Mouse (Mus musculus): ENCODE results near the gene Dars2.

Gene Dars2

GRCm38 (mm10) chr1:161070352-161071271 is at the start of gene Dars2, which contains the start of gene Cenpl:
Dars2 (minus strand) TSS chr1:161070658.
Cenpl (plus strand) TSS chr1:161070713.
- DNase-seq: peak; percentile 98

GRCm38 (mm10) chr1:161114591-161114990 is 44.1 kb upstream of the Dars2 start:
- DNase-seq: no peak

- no peak for DNase-seq
Measured at GRCm38 (mm10) chr1:161109216-161109615, 38.8 kb upstream of the Dars2 start.

- DNase-seq: no peak
Measured at GRCm38 (mm10) chr1:161103842-161104241, 33.4 kb upstream of the Dars2 start.

GRCm38 (mm10) chr1:161099721-161100405 is 29.4 kb upstream of the Dars2 start:
- no peak for DNase-seq

DNA sequence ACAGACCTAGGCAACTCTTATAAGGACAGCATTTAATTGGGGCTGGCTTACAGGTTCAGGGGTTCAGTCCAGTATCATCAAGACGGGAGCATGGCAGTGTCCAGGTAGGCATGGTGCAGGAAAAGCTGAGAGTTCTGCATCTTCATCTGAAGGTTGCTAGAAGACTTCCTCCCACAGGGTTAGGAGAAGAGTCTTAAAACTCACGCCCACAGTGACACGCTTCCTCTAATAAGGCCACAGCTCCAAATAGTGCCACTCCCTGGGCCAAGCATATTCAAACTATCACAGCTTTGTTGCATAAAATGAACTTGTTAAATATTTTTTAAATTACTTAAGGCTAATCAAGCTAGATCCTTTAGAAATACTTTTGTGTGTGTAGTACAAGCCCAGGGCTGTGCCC is 6.8 kb upstream of the Dars2 start:
- no peak for DNase-seq

- DNase-seq: no peak
Measured at GRCm38 (mm10) chr1:161076238-161076637, 5.8 kb upstream of the Dars2 start.

DNA sequence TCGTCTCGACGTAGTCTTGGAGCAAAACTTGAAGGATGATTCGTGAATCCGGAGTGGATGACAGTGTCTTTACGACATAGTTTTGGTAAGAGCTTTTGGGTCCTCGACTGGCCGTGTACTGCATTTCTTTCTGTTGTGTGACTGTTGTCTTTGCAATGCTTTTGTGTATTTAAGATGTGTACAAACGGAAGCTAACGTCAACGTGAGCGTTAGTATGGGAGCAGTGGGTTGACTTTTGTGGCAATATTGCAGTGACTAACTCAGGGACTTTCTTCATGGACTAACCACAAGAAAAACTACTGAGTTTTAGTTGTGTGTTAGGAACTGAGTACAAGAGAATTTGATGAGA is 788 bp upstream of the Dars2 start:
- DNase-seq: no peak

DNA sequence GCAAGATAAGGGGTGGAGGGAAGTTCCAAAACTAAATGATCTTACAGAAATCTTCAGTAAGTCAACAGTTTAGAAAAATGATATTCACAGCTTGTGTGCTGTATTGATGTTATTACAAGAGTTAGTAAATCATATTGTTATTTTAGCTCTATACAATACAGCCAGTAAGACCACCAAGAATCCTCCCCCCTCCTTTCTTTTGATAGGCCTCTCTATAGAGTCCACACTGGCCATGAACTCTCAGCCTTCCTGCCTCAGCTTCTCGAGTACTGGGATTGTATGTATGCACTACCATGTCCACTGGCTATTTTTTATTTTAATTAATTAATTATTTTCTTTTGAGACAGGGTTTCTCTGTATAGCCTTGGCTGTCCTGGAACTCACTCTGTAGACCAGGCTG is 7.1 kb downstream of the Dars2 start:
- no peak for DNase-seq

DNA sequence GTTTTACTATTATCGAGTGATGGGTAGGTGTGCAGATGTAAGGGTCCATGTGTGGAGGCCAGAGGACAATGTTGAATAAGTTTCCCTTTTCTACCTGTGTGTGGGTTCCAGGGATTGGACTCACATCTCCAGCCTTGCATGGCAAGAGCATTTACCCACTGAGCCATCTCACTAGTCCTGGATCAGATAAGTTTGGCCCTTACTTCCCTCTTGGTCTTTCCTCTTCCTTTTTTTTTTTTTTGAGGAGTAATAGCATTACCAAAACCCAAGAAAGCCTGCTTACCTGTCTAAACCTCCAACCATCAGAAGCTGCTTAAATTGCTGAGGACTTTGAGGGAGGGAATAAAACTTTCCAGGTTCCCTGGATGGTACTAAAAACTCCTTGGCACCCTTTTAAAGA is 13.3 kb downstream of the Dars2 start:
- no peak for DNase-seq

DNA sequence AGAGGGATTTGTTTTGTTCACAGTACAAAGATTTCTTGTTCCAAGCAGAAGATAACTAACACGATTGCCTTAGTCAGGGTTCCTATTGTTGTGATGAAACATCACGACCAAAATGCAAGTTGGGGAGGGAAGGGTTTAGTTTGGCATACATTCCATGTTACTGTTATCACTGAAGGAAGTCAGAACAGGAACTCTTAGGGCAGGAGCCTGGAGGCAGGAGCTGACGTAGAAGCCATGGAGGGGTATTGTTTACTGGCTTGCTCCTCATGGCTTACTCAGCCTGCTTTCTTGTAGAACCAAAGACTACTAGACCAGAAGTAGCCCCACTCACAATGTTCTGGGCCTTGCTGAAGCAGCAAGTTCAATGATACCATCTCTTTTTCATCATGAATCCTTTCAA is 23.5 kb downstream of the Dars2 start:
- DNase-seq: no peak

GRCm38 (mm10) chr1:161041261-161042020 is 29.0 kb downstream of the Dars2 start:
- DNase-seq: no peak

GRCm38 (mm10) chr1:161040855-161041254 is 29.6 kb downstream of the Dars2 start:
- DNase-seq: no peak

GRCm38 (mm10) chr1:161040426-161040770 is 30.1 kb downstream of the Dars2 start:
- DNase-seq: no peak

- peak; percentile 66 for DNase-seq
Measured at GRCm38 (mm10) chr1:161039741-161040425, 30.6 kb downstream of the Dars2 start.

DNA sequence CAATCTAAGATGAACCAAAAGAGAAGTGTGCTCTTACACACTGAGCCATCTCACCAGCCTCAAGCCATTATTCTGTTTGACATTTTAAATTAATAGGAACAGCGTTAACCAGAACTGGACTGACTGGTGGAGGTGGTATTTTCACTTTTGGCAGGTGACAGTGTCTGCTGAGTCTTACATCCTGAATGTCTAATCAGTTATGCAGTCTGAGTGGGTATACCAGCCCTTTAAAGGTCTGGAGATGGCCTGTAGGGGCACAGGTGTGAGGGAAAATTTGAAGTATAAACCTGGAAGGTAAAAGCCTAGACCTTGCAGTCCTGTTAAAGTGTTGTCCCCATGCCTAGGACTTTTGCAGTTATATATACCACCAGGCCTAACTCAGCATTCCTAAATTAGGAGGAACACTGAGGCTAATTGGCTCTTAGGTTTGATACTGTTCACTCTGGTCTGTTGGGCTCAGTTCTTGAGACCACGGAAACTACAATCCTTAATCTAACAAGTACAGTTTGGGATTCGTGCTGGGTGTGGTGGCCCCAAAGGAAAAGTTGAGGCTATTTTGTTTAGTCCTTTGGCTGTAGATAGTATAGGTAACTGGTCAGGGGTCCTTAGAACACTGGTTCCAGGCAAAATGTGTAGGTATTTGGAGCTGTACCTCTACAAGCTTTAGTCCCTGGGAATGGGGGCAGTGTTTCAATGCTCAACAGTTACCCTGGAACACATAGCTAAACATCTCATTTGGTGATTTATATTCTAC is 31.3 kb downstream of the Dars2 start:
- DNase-seq: peak; percentile 49

DNA sequence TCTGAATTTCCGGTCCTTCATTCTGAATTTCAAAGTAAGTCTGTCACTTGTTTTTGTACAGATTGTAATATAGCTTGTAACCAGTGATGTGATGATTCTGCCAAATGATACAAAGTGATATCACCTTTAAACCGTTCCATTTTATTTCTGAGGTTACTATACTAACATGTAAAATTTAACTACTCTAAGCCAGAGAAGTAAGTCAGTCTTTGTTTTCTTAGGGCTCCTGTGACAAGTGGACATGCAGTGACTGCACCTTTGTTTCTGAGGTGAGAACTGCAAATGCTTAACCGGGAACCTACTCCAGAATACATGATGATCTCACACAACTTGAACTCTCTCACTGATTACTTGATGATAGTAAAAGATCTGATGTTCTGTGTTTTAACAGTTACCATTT is 32.5 kb downstream of the Dars2 start:
- no peak for DNase-seq

GRCm38 (mm10) chr1:161037599-161037998 is 32.9 kb downstream of the Dars2 start:
- no peak for DNase-seq

DNA sequence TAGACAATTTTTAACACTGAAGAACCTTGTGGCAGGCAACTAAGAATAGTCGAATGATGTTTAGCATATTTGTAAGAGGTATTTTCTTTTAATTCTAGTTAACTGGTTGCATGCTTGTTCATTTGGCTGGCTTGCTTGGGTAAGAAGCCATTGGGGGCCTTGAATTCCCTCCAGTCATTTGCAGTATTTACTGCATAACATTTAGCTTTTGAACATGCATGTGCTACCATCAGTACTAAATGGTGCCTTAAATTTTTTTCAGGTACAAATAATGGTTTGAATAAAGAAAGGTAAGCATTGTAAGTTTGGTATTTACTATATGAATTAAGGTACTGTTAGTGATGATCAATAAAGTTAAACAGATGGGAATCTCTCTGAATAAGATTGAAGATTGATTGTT is 33.4 kb downstream of the Dars2 start:
- peak; percentile 20 for DNase-seq

DNA sequence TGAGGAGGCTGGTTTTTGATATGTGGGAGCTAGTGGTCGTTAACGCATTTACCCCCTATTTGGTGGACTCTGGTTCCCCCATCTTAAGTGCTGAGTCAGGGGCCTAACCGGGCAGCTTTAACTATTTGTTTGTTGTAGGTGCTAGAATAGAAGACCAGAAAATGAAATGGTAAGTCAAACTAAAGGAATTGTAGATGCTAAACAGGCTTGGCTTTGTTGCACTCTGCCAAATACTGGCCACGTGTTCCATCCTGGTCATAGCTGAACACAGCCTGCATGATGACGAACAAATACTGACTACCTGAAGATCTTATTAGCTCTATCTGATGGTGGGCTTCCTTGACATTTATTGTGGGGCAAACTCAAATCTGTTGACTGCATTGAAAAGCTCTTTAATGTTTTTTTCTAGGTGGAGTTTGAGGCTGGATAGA is 34.0 kb downstream of the Dars2 start:
- DNase-seq: peak; percentile 26

GRCm38 (mm10) chr1:161035786-161036404 is 34.6 kb downstream of the Dars2 start:
- peak; percentile 48 for DNase-seq
